Mouse (Mus musculus): ENCODE measurements at regions not wholly inside any gene's neighbourhood (a gene's known extent, or its start where the extent isn't known, plus 50 kb on each side); places are given as distances from the start of the nearest gene placed in this dataset.

DNA sequence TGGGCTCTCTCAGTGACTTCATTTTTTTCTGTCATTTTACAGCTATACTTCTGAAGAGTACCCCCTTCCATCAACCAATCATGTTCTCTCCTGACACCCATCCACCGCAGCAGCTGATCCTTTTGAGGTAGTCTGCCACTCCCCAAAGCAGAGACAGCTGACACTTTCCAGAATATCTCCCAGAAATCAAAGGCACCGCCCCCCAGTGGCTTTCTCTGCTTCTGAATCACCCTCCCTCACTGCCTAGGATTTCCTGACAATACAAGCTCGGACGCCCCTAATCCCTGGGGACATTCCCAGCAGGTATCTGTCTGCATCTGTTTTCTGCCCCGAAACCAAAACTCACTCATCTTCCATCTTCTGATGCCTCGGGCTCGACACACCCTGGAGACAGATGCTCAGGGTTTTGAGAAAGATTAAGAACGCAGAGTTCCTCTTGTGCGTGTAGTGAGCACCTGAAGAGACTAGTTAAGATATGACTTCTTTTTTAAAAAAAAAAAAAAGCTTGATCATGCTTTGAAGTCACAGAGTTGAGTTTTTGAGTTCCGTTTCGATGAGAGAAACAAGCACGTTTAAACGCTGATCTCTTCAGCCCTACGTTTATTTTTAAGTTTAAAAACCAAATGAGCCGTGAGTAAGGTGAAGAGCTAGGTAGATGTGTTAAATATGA, 292.8 kb downstream of the Gadd45g start:
- no peak for TF ChIP-seq POLR2A (IDR thresholded peaks at IDR 0.05; ENCODE audit: insufficient read depth, low read depth, low read length)
- no peak for TF ChIP-seq CTCF (IDR thresholded peaks at IDR 0.05; ENCODE audit: insufficient read depth, low read depth, low read length)

Measured in olfactory bulb, adult 2 months (tissue).